Mouse (Mus musculus) liver, embryonic 13.5 days (tissue): ENCODE results near the gene Arid1b. TPM values are rescaled to one million over a fixed set of nuclear protein-coding genes. Genes with fewer than 3 reads are reported as not detected.

Source experiments
- ATAC-seq: fragments of 200-750 bp; cut with Nextera tagmentation; 2 replicates; pipeline ENCODE4 v1.8.0; 2017; ENCODE audit warnings: low read depth, mild to moderate bottlenecking, moderate number of reproducible peaks, moderate library complexity
- DNase-seq: peaks from one replicate; pipeline ENCODE4 v3.0.0; 2022
- H3K27ac ChIP-seq: fragments of 300-500 bp; sonication (generic); 2 replicates; pipeline ENCODE4 v1.5.1; 2015; ENCODE audit warnings: moderate library complexity, mild to moderate bottlenecking, inconsistent platforms
- H3K27me3 ChIP-seq: fragments of 300-500 bp; sonication (generic); 2 replicates; pipeline ENCODE4 v1.6.1; 2015; ENCODE audit warnings: mild to moderate bottlenecking, inconsistent platforms
- H3K36me3 ChIP-seq: fragments of 300-500 bp; sonication (generic); 2 replicates; pipeline ENCODE4 v1.6.1; 2015; ENCODE audit warnings: mild to moderate bottlenecking, inconsistent platforms
- H3K4me1 ChIP-seq: fragments of 300-500 bp; sonication (generic); replicated peaks from 2 replicates; pipeline ENCODE4 v1.6.1; 2015; ENCODE audit warnings: inconsistent platforms
- H3K4me2 ChIP-seq: fragments of 300-500 bp; sonication (generic); 2 replicates; pipeline ENCODE4 v1.6.1; 2015; ENCODE audit warnings: inconsistent platforms, mild to moderate bottlenecking, moderate library complexity
- H3K4me3 ChIP-seq: fragments of 300-500 bp; sonication (generic); replicated peaks from 2 replicates; pipeline ENCODE4 v1.5.1; 2015; ENCODE audit warnings: mild to moderate bottlenecking, inconsistent platforms
- H3K9ac ChIP-seq: fragments of 300-500 bp; sonication (generic); 2 replicates; pipeline ENCODE4 v1.6.1; 2015; ENCODE audit warnings: mild to moderate bottlenecking, inconsistent platforms
- H3K9me3 ChIP-seq: fragments of 300-500 bp; sonication (generic); replicated peaks from 2 replicates; pipeline ENCODE4 v1.6.1; 2016; ENCODE audit warnings: inconsistent platforms
- WGBS: fragments of 180-500 bp; shearing (Covaris S2); methylation state at CpG from one replicate; pipeline ENCODE4 v1.1.7; 2015; ENCODE audit not compliant: insufficient replicate concordance; 5-methylcytosine and 5-hydroxymethylcytosine counted together
- polyA plus RNA-seq: library from polyadenylated mRNA; unstranded; fragments of >200 nt; fragmentation: Nextera tagmentation; extraction: Ambion mirVana; gene quantifications from 2 replicates; pipeline ENCODE4 v1.2.1, GENCODE M21; 2015

Arid1b gene
- polyA plus RNA-seq, 1 experiment from 2014 or later, result 2.0 TPM

GRCm38 (mm10) chr17:5217852-5218845 is 224.0 kb downstream of the Arid1b start:
- DNase-seq, result no peak
- ATAC-seq, result no peak
- no peak overlapping the region for H3K4me2 ChIP-seq
- H3K4me1 ChIP-seq, result peaks cover 28% of the 10 kb centered on the region
- no peak overlapping the region for H3K27ac ChIP-seq
- H3K9me3 ChIP-seq, result no peaks in the 10 kb centered on the region
- H3K27me3 ChIP-seq, result no peaks in the 10 kb centered on the region
- WGBS, result 65% methylated on average over 9 of the region's 9 CpGs
- no peak overlapping the region for H3K9ac ChIP-seq
- no peak overlapping the region for H3K4me3 ChIP-seq
- H3K36me3 ChIP-seq, result no peaks in the 10 kb centered on the region

- Histone ChIP-seq H3K27me3 (no peaks in the 10 kb centered on the region), H3K36me3 (no peaks in the 10 kb centered on the region), H3K4me2 (no peak overlapping the region), H3K9ac (no peak overlapping the region), H3K4me3 (no peak overlapping the region), H3K27ac (no peak overlapping the region), H3K9me3 (no peaks in the 10 kb centered on the region), H3K4me1 (peaks cover 28% of the 10 kb centered on the region)
- DNase-seq (no peak), ATAC-seq (no peak)
- WGBS, result 75% methylated on average over 6 of the region's 6 CpGs
These were observed 224.9 kb downstream of the Arid1b start for GRCm38 (mm10) chr17:5218955-5219557.

- H3K36me3 ChIP-seq, result no peaks in the 10 kb centered on the region
- no peak overlapping the region for H3K27ac ChIP-seq
- no peak overlapping the region for H3K9ac ChIP-seq
- H3K4me3 ChIP-seq, result no peak overlapping the region
- no peak for ATAC-seq
- H3K27me3 ChIP-seq, result no peaks in the 10 kb centered on the region
- no peak for DNase-seq
- peaks cover 41% of the 10 kb centered on the region for H3K4me1 ChIP-seq
- no peaks in the 10 kb centered on the region for H3K9me3 ChIP-seq
- no peak overlapping the region for H3K4me2 ChIP-seq
- 74% methylated on average over 8 of the region's 8 CpGs for WGBS
These were observed 226.9 kb downstream of the Arid1b start for GRCm38 (mm10) chr17:5221041-5221440.

DNA sequence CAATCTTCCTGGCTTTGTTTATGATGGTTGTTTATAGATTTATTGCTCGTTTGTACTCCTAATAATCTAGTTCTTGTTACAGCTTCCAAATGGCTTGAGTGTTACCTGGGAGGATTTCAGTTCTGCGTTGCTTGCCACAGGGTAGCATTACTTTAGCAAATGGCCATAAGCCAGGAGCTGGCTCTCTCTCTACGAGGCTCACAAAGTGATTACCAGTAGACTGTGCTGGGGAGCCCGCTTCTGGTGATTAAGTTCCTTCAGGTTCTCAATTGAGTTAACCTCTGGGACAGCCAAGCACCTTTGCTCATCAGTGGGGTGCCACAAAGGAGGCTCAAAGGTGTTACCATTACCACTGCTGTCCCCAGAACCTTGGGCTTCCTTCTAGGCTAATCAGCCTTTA is 227.4 kb downstream of the Arid1b start:
- H3K27ac ChIP-seq, result no peak overlapping the region
- no peak for DNase-seq
- no peak for ATAC-seq

DNA sequence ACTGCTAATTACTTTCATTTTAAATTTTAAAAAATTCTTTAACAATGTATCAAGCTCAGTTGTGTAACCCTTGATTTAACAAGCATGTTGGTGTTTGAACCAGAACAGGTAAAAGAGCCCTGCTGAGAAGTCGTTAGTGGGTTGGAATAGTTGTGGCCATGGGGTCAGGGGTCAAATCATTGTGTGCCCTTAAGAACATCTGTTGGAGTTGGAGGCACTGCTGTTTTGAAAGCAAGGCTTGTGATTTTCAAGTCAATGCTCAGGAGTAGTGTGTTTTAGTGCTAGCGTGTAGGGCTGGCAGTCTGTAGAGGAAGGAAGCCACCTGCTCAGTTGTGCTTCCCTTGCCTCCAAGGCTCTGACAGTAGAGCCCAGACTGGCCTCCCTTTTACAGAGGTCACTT is 228.7 kb downstream of the Arid1b start:
- no peak overlapping the region for H3K4me2 ChIP-seq
- WGBS, result 56% methylated on average over 2 of the region's 2 CpGs
- H3K27me3 ChIP-seq, result no peaks in the 10 kb centered on the region
- DNase-seq, result no peak
- peaks cover 42% of the 10 kb centered on the region for H3K4me1 ChIP-seq
- no peaks in the 10 kb centered on the region for H3K36me3 ChIP-seq
- ATAC-seq, result no peak
- H3K27ac ChIP-seq, result no peak overlapping the region
- H3K4me3 ChIP-seq, result no peak overlapping the region
- no peaks in the 10 kb centered on the region for H3K9me3 ChIP-seq
- no peak overlapping the region for H3K9ac ChIP-seq

More for the DNA sequence above, 227.4 kb downstream of the Arid1b start:
- Histone ChIP-seq H3K9me3 (no peaks in the 10 kb centered on the region), H3K4me1 (peaks cover 46% of the 10 kb centered on the region), H3K4me2 (no peak overlapping the region), H3K9ac (no peak overlapping the region), H3K36me3 (no peaks in the 10 kb centered on the region), H3K27me3 (no peaks in the 10 kb centered on the region), H3K4me3 (no peak overlapping the region)
- 65% methylated on average over 4 of the region's 4 CpGs for WGBS

DNA sequence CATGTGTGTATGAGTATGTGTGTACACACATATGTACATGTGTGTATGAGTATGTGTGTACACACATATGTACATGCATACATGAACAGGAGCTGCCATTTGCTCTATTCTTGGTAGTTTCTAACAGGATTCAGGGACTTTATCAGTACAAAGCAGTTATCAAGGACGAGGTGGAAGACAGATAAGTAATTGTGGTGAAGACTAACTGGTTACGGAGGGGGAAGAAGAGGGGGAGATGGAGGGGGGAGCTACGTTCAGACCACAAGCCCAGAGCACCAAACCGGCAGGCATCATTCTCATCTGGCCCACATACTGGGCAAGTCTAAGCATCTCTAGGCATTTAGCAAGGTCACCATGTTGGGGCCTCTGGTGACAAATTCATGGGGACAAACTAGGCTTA is 230.8 kb downstream of the Arid1b start:
- no peaks in the 10 kb centered on the region for H3K9me3 ChIP-seq
- no peaks in the 10 kb centered on the region for H3K27me3 ChIP-seq
- no peaks in the 10 kb centered on the region for H3K36me3 ChIP-seq
- H3K4me3 ChIP-seq, result no peak overlapping the region
- H3K4me1 ChIP-seq, result peaks cover 38% of the 10 kb centered on the region
- ATAC-seq (0 out of 2 replicates have a peak, but pooled peaks have one; percentile 36), DNase-seq (no peak)
- H3K4me2 ChIP-seq, result no peak overlapping the region
- H3K27ac ChIP-seq, result no peak overlapping the region
- 7% methylated on average over 4 of the region's 4 CpGs for WGBS
- H3K9ac ChIP-seq, result no peak overlapping the region

GRCm38 (mm10) chr17:5227136-5227535 is 233.0 kb downstream of the Arid1b start:
- DNase-seq, result no peak
- ATAC-seq, result no peak
- peaks cover 33% of the 10 kb centered on the region for H3K4me1 ChIP-seq
- H3K4me2 ChIP-seq, result no peak overlapping the region
- H3K9ac ChIP-seq, result no peak overlapping the region
- WGBS, result 54% methylated on average over 6 of the region's 6 CpGs
- no peaks in the 10 kb centered on the region for H3K36me3 ChIP-seq
- H3K4me3 ChIP-seq, result no peak overlapping the region
- H3K27me3 ChIP-seq, result no peaks in the 10 kb centered on the region
- no peaks in the 10 kb centered on the region for H3K9me3 ChIP-seq
- no peak overlapping the region for H3K27ac ChIP-seq

DNA sequence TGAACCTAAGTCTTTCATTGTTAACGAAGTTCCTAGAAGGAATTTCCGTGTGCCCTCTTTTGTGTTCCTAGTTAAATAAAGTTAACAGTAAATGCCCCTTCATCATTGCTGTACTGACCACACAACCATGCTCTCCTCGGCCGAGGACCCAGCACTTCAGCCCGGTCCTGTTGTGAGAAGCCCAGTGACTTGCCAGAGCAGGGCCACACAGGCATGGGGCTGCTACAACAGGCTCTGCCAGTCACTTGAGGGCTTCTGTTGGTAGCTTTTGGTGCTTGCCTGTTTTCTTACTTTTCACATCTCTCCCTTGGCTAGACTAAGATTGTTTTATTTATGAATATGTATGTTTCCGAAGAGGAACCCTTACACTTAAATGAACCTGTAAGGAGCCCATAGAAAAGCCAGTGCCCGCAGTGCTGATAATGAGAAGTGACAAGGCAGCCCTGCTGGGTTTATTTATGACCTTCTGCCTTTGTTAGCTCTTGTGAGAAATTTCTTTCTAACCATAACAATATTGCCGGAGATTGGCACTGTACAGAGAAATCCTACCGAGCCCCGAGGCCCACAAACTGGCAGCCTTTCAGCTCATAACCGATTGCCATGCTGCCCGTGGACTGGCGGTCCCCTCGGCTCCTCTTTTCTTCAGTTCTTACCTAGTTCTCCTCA is 234.0 kb downstream of the Arid1b start:
- H3K4me3 ChIP-seq, result no peak overlapping the region
- no peak overlapping the region for H3K4me2 ChIP-seq
- DNase-seq (no peak), ATAC-seq (no peak)
- no peak overlapping the region for H3K9ac ChIP-seq
- 80% methylated on average over 14 of the region's 14 CpGs for WGBS
- H3K27ac ChIP-seq, result no peak overlapping the region
- peaks cover 33% of the 10 kb centered on the region for H3K4me1 ChIP-seq
- H3K36me3 ChIP-seq, result no peaks in the 10 kb centered on the region
- H3K9me3 ChIP-seq, result no peaks in the 10 kb centered on the region
- H3K27me3 ChIP-seq, result no peaks in the 10 kb centered on the region

DNA sequence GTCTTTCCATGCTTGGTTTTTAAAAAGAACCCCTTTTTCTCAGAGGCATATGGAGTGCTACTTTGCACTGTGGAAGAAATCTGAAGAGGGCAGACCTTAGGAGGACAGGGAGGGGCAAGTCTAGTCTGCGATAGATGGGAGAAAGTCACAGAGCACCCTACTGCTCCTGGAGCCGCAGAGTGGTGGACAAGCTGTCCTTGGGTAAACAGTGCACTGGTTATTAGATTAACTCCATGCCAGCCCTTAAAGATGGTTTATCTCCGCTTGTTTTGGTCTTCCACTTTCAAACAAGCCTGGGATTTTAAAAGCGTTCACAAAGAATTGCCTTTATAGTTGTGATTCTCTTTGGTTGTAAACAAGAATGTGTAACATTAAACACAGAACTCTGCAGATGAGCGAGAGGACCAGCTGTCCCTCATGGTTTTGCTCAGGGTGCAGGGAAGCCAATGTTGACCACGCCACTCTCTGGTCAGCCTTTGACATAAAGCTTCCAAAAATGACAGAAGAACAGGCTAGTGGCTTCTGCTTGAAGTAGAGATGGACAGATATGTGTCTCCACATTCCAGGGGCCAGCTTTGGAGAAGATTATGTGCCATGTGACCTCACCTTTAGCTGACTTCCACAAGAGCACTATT is 234.6 kb downstream of the Arid1b start:
- ATAC-seq (no peak), DNase-seq (no peak)
- Histone ChIP-seq H3K9ac (no peak overlapping the region), H3K4me3 (no peak overlapping the region), H3K27ac (no peak overlapping the region), H3K4me2 (no peak overlapping the region), H3K9me3 (no peaks in the 10 kb centered on the region), H3K4me1 (peaks cover 33% of the 10 kb centered on the region), H3K36me3 (no peaks in the 10 kb centered on the region), H3K27me3 (no peaks in the 10 kb centered on the region)
- 71% methylated on average over 6 of the region's 6 CpGs for WGBS

DNA sequence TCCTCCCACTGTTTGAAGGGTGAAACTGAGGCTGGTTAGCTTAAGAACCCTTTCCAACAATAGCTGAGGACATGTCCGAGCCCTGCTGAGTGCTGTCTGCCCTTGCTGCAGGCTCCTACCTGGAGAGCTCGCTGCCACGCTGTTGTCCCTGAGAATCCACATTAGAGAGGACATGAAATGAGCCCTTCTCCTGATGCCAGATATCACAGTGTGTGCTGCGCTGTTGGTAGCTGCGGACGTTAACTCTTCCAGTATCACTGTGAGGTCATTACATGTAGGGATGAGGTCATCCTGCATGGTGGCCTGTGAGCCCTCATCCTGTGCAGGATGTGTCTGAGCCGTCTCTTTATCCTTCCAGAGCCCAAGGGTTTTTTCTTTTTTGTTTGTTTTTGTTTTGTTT is 235.9 kb downstream of the Arid1b start:
- H3K9me3 ChIP-seq, result no peaks in the 10 kb centered on the region
- H3K4me3 ChIP-seq, result no peak overlapping the region
- no peak overlapping the region for H3K27ac ChIP-seq
- peaks cover 24% of the 10 kb centered on the region for H3K4me1 ChIP-seq
- H3K36me3 ChIP-seq, result no peaks in the 10 kb centered on the region
- WGBS, result 77% methylated on average over 7 of the region's 7 CpGs
- ATAC-seq (no peak), DNase-seq (no peak)
- no peak overlapping the region for H3K9ac ChIP-seq
- no peaks in the 10 kb centered on the region for H3K27me3 ChIP-seq
- no peak overlapping the region for H3K4me2 ChIP-seq

DNA sequence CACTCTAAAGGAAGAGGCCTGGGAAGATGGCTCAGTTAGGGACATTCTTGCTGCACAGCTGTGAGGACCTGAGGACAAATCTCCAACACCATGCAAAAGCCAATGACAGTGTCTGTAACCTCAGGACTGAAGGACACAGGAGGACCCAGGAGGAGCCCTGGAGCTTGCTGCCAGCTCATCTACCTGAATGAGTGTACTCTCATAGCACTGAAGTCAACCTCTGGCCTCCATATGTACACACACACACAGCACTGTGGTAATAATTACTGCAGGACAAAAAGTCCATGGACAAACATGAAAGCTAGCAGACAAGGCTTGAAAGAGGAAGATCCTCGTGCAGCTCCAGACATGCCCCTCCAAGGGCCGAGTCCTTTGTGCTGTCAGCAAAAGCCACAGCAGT is 238.0 kb downstream of the Arid1b start:
- H3K4me3 ChIP-seq, result no peak overlapping the region
- ATAC-seq (no peak), DNase-seq (no peak)
- H3K4me1 ChIP-seq, result peaks cover 7% of the 10 kb centered on the region
- H3K27me3 ChIP-seq, result no peaks in the 10 kb centered on the region
- H3K27ac ChIP-seq, result no peak overlapping the region
- H3K36me3 ChIP-seq, result no peaks in the 10 kb centered on the region
- H3K9ac ChIP-seq, result no peak overlapping the region
- 39% methylated on average over 2 of the region's 2 CpGs for whole genome bisulfite sequencing
- no peaks in the 10 kb centered on the region for H3K9me3 ChIP-seq
- no peak overlapping the region for H3K4me2 ChIP-seq
